Mouse (Mus musculus): Measurements from ENCODE around the gene Apbb1.

Gene Apbb1

GRCm38 (mm10) chr7:105581094-105581703 lies at the start of gene Apbb1:
TSS of gene Apbb1 (minus strand) at chr7:105581653.
- peak; percentile 83 to 88 for DNase-seq

- peak; percentile 83 to 88 for DNase-seq
Observed at GRCm38 (mm10) chr7:105628633-105629032, 47.2 kb upstream of the Apbb1 start.

- peak; percentile 42 to 56 for DNase-seq
Observed at GRCm38 (mm10) chr7:105625397-105625796, 43.9 kb upstream of the Apbb1 start.

- DNase-seq, result peak; percentile 54 to 70
Observed at GRCm38 (mm10) chr7:105621646-105622292, 40.3 kb upstream of the Apbb1 start.

- peak; percentile 80 to 88 for DNase-seq
Observed at GRCm38 (mm10) chr7:105621053-105621452, 39.6 kb upstream of the Apbb1 start.

GRCm38 (mm10) chr7:105619701-105620100 lies 38.2 kb upstream of the Apbb1 start:
- no peak for DNase-seq

GRCm38 (mm10) chr7:105617810-105618209 lies 36.4 kb upstream of the Apbb1 start:
- no peak for DNase-seq

- DNase-seq, result peak in 1 of 2 experiments; percentile 51
Observed at GRCm38 (mm10) chr7:105616561-105616960, 35.1 kb upstream of the Apbb1 start.

- DNase-seq, result peak; percentile 36 to 58
Observed at GRCm38 (mm10) chr7:105615720-105616119, 34.3 kb upstream of the Apbb1 start.

- no peak for DNase-seq
Observed at GRCm38 (mm10) chr7:105614400-105614799, 32.9 kb upstream of the Apbb1 start.

- peak; percentile 55 to 56 for DNase-seq
Observed at GRCm38 (mm10) chr7:105611767-105612166, 30.3 kb upstream of the Apbb1 start.

- no peak for DNase-seq
Observed at GRCm38 (mm10) chr7:105608467-105608866, 27.0 kb upstream of the Apbb1 start.

GRCm38 (mm10) chr7:105602860-105603623 lies 21.6 kb upstream of the Apbb1 start:
- DNase-seq, result peak; percentile 78 to 85

- DNase-seq, result no peak
Observed at GRCm38 (mm10) chr7:105590097-105590496, 8.6 kb upstream of the Apbb1 start.

- DNase-seq, result no peak
Observed at GRCm38 (mm10) chr7:105588325-105588912, 7.0 kb upstream of the Apbb1 start.

GRCm38 (mm10) chr7:105581959-105582358 lies 506 bp upstream of the Apbb1 start:
- DNase-seq, result no peak

- DNase-seq, result no peak
Observed at GRCm38 (mm10) chr7:105580627-105581089, 795 bp downstream of the Apbb1 start.

- DNase-seq, result no peak
Observed at GRCm38 (mm10) chr7:105578481-105578880, 3.0 kb downstream of the Apbb1 start.

GRCm38 (mm10) chr7:105577377-105577871 lies 4.0 kb downstream of the Apbb1 start:
- DNase-seq, result no peak

- DNase-seq, result peak; percentile 72 to 80
Observed at GRCm38 (mm10) chr7:105576166-105576748, 5.2 kb downstream of the Apbb1 start.

GRCm38 (mm10) chr7:105574537-105574936 lies 6.9 kb downstream of the Apbb1 start:
- no peak for DNase-seq

GRCm38 (mm10) chr7:105572949-105573348 lies 8.5 kb downstream of the Apbb1 start:
- no peak for DNase-seq

GRCm38 (mm10) chr7:105570756-105571155 lies 10.7 kb downstream of the Apbb1 start:
- no peak for DNase-seq

Measured in lung, adult 18-20 months (tissue).